Mouse (Mus musculus) layer of hippocampus, postnatal 25 days (tissue): ENCODE measurements around the gene Tmem150b. TPM values are rescaled to one million over a fixed set of nuclear protein-coding genes. Genes with fewer than 3 reads are reported as not detected.

ENCODE experiments used
- DNase-seq, 2 experiments: peaks; one replicate each; pipeline ENCODE4 v3.0.0; 2022; ENCODE audit warnings: mixed read lengths in 2 of 2, low spot score in 1 of 2; ENCODE audit errors: extremely low spot score in 1 of 2
- total RNA-seq, 2 experiments: library from RNA; stranded (reverse); gene quantifications; 2 replicates each; pipeline ENCODE4 v1.2.3; 2021

Gene Tmem150b
- total RNA-seq, 2 experiments from 2014 or later = not detected

DNA sequence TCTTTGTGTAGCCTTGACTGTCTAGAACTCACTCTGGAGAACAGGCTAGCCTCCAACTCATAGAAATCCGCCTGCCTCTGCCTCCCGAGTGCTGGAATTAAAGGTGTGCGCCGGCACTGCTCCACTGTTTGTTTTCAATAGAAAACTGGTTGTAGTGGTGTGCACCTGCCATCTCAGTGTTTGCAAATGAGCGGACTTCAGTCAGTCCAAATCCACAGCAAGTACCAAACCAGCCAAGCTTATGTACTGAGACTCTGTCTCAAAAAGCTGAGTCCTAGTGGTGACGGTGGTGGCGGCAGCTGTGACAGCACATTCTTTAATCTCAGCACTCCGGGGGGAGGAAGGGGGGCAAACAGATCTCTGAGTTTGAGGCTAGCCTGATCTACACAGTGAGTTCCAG is 56.5 kb downstream of the Tmem150b start:
- DNase-seq = no peak

DNA sequence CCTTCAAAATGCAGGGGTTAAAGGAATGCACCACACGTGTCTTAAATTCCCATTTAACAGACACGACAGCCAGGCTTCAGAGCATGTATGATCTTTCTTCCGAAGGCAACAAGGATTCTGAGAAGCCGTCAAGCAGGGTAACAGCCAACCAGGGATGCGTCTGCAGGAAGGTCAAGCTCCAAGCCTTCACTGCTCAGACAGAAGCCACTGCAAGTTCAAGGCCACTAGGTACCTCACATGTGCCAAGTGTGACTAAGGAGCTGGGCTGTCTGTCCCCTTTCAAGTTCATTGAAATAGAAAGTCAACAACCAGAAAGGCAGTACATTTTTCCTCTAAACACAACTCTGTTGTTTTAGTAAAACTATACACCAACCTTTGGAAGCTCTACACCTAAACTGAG is 58.2 kb downstream of the Tmem150b start:
- DNase-seq = no peak

GRCm38 (mm10) chr7:4663742-4664141 is 61.3 kb downstream of the Tmem150b start:
- DNase-seq = no peak

- DNase-seq = no peak
Measured at GRCm38 (mm10) chr7:4663179-4663578, 61.9 kb downstream of the Tmem150b start.

DNA sequence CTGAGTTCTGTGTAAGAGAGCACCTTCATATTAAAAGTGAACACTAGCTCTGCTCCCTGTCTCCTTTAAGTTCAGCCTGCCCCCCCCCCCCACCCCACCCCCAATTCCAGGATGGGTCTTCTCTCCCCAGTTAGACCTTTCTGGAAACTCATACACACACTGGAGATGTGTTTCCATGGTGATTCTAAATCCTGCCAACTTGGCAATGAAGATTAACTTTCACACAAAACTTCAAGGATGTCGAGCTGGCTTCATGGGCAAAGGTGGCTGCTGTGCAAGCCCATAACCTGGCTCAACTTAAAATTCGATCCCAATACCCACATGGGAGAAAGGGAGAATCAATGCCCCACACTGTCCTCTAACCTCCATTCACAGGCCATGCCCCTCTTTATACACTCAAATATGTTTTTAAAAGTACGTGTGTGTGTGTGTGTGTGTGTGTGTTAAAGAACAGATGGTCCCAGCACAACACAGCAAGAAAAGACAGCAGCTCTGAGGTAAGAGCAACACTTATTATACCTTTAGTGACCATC is 65.1 kb downstream of the Tmem150b start:
- DNase-seq = no peak

GRCm38 (mm10) chr7:4658912-4659551 is 66.0 kb downstream of the Tmem150b start, which contains the start of gene Ppp6r1:
TSS of gene Ppp6r1 (minus strand) at chr7:4659019.
- DNase-seq = peak; percentile 88 to 92

- DNase-seq = no peak
Measured at GRCm38 (mm10) chr7:4658128-4658907, 66.7 kb downstream of the Tmem150b start.

DNA sequence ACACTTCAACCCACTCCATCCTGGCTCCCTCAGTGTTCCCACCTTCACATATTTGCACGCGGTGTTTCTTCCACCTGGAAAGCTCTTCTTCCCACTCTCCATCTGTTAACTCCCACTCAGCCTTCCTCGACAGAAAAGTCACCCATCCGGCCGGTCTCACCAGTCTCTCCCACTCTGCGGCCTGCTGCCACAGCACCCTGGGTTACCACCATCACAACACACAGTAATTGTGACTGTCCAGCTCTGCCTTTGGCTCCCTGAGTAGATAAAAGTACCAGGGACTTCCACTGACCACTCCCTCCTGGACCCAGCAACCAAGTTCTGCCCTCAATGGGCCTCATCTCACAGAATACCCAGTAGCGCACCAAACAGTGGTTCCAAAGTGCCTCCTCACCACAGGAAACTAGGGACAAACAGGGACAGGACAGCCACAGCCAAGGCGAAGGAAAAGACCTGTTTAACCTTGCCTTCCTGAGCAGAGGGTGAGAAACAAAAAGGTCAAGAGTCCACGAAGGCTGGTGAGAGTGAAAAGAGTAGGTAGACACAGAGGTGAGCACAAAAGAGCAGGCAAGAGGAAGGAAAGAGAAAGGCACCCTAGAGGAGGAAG is 67.4 kb downstream of the Tmem150b start:
- DNase-seq = no peak

Other genes with a start within 250 kb of the Tmem150b start
- 100 to 1,000 TPM; 128 to 167 TPM for gene Ppp1r12c, start 223.6 kb downstream of the Tmem150b start, total RNA-seq
- 1 to 10 TPM; 1.5 to 1.9 TPM for gene Tnnt1, start 208.9 kb downstream of the Tmem150b start, total RNA-seq
- under 1 TPM in 1 of 2 experiments, not detected in 1; 0.44 TPM for gene Tnni3, start 201.0 kb downstream of the Tmem150b start, total RNA-seq
- gene Dnaaf3, start 192.8 kb downstream of the Tmem150b start, total RNA-seq = under 1 TPM; 0.34 to 0.38 TPM
- gene Syt5, start 177.7 kb downstream of the Tmem150b start, total RNA-seq = 100 to 1,000 TPM; 213 to 232 TPM
- under 1 TPM; 0.27 to 0.42 TPM for gene Ptprh, start 121.2 kb downstream of the Tmem150b start, total RNA-seq
- 10 to 100 TPM; 12.5 to 17.3 TPM for gene Tmem86b, start 93.8 kb downstream of the Tmem150b start, total RNA-seq
- 100 to 1,000 TPM; 126 to 135 TPM for gene Ppp6r1, start 66.2 kb downstream of the Tmem150b start, total RNA-seq
- 10 to 100 TPM; 89.0 to 91.9 TPM for gene Hspbp1, start 40.2 kb downstream of the Tmem150b start, total RNA-seq
- gene Brsk1, start 34.6 kb downstream of the Tmem150b start, total RNA-seq = 100 to 1,000 TPM; 330 to 348 TPM
- 10 to 100 TPM; 23.5 to 34.3 TPM for gene Kmt5c, start 14.9 kb upstream of the Tmem150b start, total RNA-seq
- gene Cox6b2, start 27.8 kb upstream of the Tmem150b start, total RNA-seq = 1 to 10 TPM; 5.2 to 6.1 TPM
- gene Fam71e2, start 46.1 kb upstream of the Tmem150b start, total RNA-seq = not detected
- gene Il11, start 57.6 kb upstream of the Tmem150b start, total RNA-seq = under 1 TPM; 0.27 to 0.49 TPM
- not detected for gene Tmem190, start 57.7 kb upstream of the Tmem150b start, total RNA-seq
- 1 to 10 TPM; 2.2 to 2.6 TPM for gene Tmem238, start 64.4 kb upstream of the Tmem150b start, total RNA-seq
- gene Rpl28, start 67.6 kb upstream of the Tmem150b start, total RNA-seq = 100 to 1,000 TPM; 484 to 506 TPM
- gene Ube2s, start 87.3 kb upstream of the Tmem150b start, total RNA-seq = 100 to 1,000 TPM in 1 of 2 experiments, 10 to 100 TPM in 1; 97.7 to 112 TPM
- 100 to 1,000 TPM; 132 to 182 TPM for gene Shisa7, start 119.4 kb upstream of the Tmem150b start, total RNA-seq
- gene Isoc2b, start 145.0 kb upstream of the Tmem150b start, total RNA-seq = 1 to 10 TPM; 5.6 to 6.0 TPM
- gene Isoc2a, start 151.9 kb upstream of the Tmem150b start, total RNA-seq = 10 to 100 TPM; 11.2 to 12.4 TPM
- gene Gm36210, start 181.3 kb upstream of the Tmem150b start, total RNA-seq = under 1 TPM; 0.27 to 0.38 TPM
- gene Zfp628, start 190.0 kb upstream of the Tmem150b start, total RNA-seq = 10 to 100 TPM; 13.4 to 14.3 TPM
- gene Nat14, start 196.8 kb upstream of the Tmem150b start, total RNA-seq = 100 to 1,000 TPM; 109 to 112 TPM
- gene Ssc5d, start 200.5 kb upstream of the Tmem150b start, total RNA-seq = 1 to 10 TPM; 1.4 to 2.3 TPM
- under 1 TPM in 1 of 2 experiments, not detected in 1; 0.59 TPM for gene Sbk2, start 239.2 kb upstream of the Tmem150b start, total RNA-seq
- gene Sbk3, start 245.9 kb upstream of the Tmem150b start, total RNA-seq = under 1 TPM; 0.59 to 0.66 TPM